Mouse (Mus musculus) layer of hippocampus, adult 9-10 months (tissue): ENCODE data around the gene Hcfc1r1.

Experiments
- DNase-seq: peaks from one replicate; pipeline ENCODE4 v3.0.0; 2022; ENCODE audit warnings: low spot score

Hcfc1r1 gene

DNA sequence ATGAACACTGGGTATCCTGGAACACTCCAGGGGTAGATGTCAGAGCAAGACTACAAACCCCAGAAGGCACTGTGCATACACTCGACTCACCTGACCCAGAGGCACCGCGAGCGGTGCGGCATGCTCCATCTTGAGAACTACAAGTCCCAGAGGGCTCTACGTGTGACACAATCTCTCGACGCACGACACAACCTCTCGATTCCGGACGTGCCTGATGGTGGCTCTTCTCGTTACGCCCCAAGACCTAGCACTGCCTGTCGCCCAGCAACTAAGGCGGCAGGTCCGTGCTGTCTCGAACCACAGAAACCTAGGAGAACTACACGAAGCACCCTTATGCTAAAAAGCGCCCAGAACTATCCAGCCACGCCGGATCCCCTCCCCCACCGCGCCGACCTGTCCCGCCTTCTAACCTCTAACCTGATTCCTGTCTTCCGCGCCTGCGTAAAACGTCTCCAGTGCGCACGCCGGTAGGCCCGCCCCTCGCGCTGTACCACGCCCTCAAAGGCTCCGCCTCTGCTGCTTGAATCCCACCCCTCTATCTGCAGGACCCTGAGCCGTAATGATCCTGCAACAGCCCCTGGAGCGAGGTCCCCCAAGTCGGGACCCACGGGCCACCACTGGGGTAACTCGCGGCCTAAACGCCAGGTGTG, at the start of gene Hcfc1r1, which contains the start of gene Thoc6:
Hcfc1r1 (plus strand) TSS at position 173 of the 650 bp plus-strand sequence.
Thoc6 (minus strand) TSS at position 459 of the 650 bp plus-strand sequence.
- DNase-seq: peak; percentile 94

- DNase-seq: no peak
Measured at GRCm38 (mm10) chr17:23627813-23628212, 45.6 kb upstream of the Hcfc1r1 start.

DNA sequence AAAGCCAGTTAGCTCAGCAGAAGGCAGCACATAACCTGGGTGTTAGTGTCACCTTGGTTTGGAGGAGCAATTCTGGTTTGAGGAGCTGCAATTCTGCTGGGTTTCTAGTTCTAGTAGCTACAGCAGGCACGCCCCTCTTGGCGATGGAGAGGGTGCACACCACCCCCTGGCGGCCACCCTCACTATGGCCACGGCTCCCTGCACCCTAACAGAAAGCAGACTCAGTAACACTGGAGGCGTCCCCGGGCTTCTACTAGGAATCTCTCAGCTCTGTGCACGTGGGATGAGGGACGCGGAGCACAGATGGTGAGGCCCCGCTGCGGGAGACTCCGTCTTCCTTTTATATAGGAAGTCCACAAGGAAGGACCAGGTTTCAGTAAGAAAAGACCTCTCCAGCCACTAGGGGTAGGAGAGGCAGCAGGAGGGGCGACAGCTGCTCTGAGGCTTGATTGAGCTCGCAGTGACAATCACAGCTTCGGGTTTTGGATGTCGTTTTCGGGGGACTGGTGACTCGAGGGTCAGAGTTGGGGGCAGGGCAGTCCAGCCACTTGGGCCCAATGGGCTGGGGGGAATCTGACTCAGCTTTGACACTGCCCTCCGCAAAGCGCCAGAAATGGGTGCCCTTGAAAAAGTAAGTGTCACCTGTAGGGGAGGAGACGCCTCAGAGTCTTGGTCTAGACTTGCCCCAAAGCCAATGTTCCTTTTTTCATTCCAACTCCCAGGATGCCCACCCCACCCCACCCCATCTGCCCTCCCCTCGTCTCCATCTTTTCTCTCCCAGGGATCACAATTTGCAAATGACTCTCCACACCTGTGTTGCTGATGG, 43.0 kb upstream of the Hcfc1r1 start:
- peak; percentile 63 for DNase-seq

DNA sequence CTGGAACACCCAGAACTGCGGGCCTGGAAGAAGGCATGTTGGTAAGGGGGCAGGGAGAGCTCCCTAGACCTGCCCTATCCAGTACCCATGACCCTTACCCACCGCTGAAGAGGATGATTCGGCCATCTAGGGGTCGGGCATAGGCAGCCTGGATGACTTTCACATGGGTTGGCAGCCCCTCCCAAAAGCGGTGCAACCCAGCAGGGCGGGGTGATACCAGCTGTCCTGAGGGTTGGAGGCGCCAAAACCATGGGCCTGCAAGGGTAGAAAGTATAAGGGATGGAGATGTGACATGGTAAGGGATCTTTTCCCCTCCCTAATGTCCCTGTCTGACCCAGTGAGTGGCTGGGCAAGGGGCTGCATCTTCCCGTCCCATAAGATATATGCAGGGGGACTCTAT, 42.2 kb upstream of the Hcfc1r1 start:
- DNase-seq: no peak

GRCm38 (mm10) chr17:23644613-23645495, 28.5 kb upstream of the Hcfc1r1 start, which contains the start of gene Mmp25:
Gene Mmp25, minus strand, starts transcription at chr17:23645277.
- no peak for DNase-seq

DNA sequence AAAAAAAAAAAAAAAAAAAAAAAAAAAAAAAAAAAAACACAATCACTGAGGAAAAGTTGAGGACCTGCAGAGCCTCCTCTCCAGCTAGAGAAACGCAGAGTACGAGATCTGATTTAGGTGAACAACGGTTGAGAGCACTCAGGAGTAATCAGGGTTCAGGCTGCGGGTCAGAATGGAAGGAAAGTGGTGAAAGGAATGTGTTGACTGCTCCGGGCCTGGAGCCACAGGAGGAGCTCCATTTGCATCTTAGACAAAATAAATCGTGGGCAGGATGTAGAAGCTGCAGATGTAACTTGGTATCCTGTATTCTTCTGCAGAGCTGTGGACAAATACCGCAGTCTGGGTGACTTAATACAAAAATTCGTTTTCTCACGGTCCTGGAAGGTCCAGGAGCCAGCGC, 27.5 kb upstream of the Hcfc1r1 start:
- no peak for DNase-seq

DNA sequence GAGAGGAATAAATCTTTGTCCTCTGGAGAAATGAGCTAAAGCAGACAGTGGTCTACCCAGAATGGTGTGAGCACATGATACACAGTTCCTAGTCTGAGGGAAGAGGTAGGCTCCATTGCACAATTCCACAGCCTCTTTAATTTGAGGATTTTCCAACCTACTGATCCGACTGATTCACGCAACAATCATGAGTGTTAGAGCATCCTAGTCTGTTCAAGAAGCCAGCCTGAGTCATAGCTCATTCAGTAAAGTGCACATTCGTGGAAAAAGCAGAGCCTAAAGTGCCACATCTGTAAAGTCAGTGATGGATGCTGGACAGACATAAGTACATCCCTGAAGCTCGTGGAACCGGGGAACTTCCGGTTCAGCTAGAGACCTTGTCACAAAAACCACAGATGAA, 22.0 kb upstream of the Hcfc1r1 start:
- no peak for DNase-seq

DNA sequence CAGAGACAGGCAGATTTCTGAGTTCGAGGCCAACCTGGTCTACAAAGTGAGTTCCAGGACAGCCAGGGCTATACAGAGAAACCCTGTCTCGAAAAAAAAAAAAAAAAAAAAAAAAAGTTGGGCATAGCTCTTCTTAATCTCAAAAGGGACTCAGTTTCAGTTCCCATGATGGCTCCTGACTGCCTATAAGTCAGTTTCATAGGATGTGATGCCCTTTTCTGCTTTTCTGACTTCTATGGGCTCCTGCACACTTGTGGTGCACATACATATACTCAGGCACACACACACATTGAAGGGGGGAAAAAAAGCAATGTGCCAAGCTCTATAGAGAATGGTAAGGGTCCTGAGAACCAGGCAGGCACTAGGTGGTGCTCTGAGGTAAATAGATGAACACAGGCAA, 20.1 kb upstream of the Hcfc1r1 start:
- DNase-seq: no peak

- DNase-seq: no peak
Measured at GRCm38 (mm10) chr17:23654001-23654400, 19.4 kb upstream of the Hcfc1r1 start.

DNA sequence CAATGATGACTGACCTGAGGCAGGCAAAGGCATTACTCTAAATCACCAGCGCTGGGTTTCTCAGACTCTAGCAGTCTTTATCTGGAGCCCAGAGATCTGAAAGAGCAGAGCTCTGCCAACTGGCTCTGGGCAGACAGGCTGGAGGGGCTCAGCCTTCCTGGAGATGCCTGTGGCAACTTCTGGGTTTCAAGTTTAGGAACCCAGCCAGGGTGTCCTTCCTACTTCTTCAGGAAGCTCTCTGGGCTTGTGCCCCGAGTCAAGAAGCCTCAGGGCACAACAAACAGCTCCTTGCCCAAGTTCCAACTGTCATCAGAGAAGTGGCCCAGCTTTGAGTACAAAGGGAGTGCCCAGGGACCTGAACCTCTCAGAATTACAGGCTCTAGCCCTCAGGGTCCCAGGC, 19.0 kb upstream of the Hcfc1r1 start:
- DNase-seq: no peak

DNA sequence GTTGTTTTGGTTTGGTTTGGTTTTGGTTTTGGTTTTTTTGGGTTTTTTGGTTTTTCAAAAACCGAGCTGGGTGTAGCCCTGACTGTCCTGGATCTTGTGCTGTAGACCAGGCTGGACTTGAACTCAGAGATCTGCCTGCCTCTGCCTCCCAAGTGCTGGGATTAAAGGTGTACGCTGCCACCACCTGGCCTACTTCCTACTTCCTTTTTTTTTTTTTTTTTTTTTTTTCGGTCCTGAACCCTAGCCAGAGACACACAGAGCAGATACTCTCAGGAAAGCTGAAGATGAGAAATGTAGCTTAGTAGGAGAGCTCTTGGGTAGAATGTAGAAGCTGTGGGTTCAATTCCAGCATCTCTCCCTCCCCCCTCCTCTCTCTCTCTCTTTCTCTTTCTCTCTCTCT, 14.9 kb upstream of the Hcfc1r1 start:
- no peak for DNase-seq

GRCm38 (mm10) chr17:23660117-23660875, 13.1 kb upstream of the Hcfc1r1 start, which contains the start of gene Bicdl2:
Gene Bicdl2, plus strand, starts transcription at chr17:23660506.
- no peak for DNase-seq

DNA sequence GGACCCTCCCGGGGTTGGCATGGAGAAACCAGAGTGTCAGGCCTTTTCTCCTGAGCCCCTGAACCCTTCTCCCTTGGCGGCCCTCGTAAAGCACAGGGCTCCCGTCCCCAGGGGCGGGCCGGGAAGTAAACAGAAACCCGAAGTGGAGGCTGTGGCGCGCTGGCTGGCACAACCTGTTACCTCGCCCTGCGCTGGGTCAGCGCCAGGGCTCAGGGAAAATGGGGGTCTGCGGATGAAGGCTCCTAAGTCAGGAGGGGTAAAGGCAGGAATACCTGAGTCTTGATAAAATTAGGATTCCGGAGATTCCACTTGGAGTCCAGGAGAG, 12.6 kb upstream of the Hcfc1r1 start:
- no peak for DNase-seq

DNA sequence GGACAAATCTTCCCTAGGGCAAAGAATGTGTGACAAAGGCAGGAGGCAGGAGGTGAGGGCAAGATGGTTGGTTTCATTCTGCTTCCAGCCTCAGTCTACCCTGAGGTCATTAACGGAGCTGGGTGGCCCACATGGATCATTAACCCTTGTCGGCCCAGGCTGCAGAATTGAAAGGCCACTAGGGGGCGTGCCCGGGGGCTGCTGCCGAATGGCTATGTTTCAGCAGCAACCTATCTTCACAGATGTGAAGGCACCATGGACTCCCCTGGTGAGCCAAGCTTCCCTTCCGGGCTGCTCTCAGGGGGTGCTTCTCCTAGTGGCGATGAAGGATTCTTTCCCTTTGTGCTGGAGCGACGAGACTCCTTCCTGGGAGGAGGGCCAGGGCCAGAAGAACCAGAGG, 11.9 kb upstream of the Hcfc1r1 start:
- DNase-seq: no peak

- DNase-seq: no peak
Measured at GRCm38 (mm10) chr17:23664556-23665021, 8.8 kb upstream of the Hcfc1r1 start.

DNA sequence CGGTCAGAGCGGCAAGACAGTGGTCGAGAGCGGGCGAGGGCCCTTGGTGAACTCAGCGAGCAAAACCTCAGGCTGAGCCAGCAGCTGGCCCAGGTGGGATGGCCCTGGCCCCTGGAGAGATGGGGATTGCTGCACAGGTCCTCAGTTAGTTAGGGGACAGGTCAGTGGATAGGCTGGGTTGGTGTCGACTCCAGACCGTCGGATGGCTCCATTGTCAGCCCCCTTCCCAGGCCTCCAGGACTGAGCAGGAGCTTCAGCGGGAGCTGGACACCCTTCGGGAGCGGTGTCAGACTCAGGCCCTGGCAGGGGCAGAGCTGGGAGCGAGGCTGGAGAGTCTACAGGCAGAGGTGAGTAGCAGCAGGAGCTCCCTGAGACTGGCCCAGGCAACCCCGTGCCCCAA, 7.9 kb upstream of the Hcfc1r1 start:
- DNase-seq: no peak

GRCm38 (mm10) chr17:23670516-23671074, 2.8 kb upstream of the Hcfc1r1 start:
- DNase-seq: no peak

DNA sequence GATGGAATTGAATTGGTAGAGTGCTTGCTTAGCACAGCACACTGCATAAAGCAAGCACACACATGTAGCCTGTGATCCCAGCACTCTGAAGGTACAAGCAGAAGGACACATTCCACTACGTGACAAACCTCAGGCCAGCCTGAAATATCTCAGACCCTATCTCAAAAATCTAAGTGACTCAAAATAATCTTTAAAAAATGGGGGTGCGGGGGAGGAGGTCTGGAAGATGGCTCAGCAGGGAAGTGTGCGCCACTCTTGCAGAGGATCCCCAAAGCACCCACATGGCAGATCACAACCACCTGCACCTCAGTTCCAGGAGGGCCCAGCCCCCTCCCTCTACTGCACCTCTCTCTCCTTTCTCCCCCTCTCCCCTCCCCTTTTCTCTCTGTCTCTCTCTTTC, 1.9 kb upstream of the Hcfc1r1 start:
- DNase-seq: no peak

- DNase-seq: no peak
Measured at GRCm38 (mm10) chr17:23672761-23673160, 635 bp upstream of the Hcfc1r1 start.

DNA sequence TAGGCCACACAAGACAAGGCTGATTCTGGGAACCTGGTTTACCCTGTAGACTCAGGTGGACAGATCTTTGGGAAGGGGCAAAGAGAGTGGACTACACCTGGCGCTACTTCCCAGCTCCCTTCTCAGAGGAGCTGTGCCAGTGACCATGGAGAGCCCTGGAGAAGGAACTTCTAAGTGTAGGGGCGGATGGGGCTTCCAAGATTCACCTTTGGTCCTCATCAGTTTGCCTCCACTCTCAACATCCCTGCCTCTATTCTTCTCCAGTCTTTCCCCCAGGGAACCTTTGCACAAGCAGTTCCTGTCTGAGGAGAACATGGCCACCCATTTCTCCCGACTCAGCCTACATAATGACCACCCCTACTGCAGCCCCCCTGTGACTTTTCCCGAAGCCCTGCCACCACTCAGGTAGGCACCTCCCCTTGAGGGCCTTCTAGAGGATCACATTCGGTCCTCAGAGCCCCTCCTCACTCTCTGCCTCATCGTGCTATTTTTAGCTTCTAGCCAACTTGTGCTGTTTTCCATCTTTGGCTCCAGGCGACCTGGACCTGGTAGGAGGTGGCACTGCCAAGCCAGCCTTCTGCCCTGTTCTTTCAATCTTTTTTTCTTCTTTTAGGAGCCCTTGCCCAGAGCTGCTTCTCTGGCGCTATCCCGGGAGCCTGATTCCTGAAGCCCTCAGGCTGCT, 1.0 kb downstream of the Hcfc1r1 start:
- no peak for DNase-seq

DNA sequence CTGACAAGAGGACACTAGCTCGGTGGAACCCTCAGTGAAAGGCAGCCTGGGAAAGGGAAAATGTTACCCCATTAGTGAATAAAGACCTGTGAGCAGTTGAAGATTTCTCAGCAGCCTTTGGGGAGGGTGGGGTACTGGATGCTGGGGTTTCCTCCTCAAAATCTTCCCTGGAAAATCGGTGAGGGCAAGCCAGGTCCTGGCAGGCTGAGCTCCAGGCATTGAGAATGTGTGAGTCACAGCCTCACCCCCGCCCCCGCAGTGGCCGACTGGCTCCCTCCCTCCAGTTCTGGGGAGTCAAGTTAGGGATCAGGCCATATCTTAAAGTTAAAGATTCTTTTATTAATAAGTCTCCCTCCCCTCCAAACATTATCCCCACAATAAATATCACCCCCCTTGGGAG, 1.7 kb downstream of the Hcfc1r1 start:
- no peak for DNase-seq
